Mouse (Mus musculus) CH12.LX (cell line): ENCODE measurements around the gene Dchs1.

Source experiments
- CHD2 ChIP-seq: IDR thresholded peaks from 2 replicates; pipeline ENCODE4 v1.6.1; 2011; ENCODE audit warnings: low read length, improper control_type of control experiment
- CTCF ChIP-seq, 2 experiments: IDR thresholded peaks in 1 of 2; conservative IDR thresholded peaks in 1 of 2; 2 replicates each; pipeline ENCODE4 v1.5.1; 2011 to 2012; ENCODE audit warnings: low read depth in 2 of 2, low read length in 2 of 2, improper control_type of control experiment in 1 of 2, inconsistent platforms in 1 of 2, mild to moderate bottlenecking in 1 of 2, moderate library complexity in 1 of 2
- ELF1 ChIP-seq: IDR thresholded peaks from 2 replicates; pipeline ENCODE4 v1.6.1; 2014; ENCODE audit warnings: low read depth, mild to moderate bottlenecking, inconsistent platforms, low read length, improper control_type of control experiment
- EP300 ChIP-seq: IDR thresholded peaks from 2 replicates; pipeline ENCODE4 v1.6.1; 2011; ENCODE audit warnings: low read length, improper control_type of control experiment
- HCFC1 ChIP-seq: IDR thresholded peaks from 2 replicates; pipeline ENCODE4 v1.6.1; 2012; ENCODE audit warnings: low read depth, mild to moderate bottlenecking, inconsistent platforms, low read length, improper control_type of control experiment
- JUND ChIP-seq: conservative IDR thresholded peaks from 2 replicates; pipeline ENCODE4 v1.6.1; 2011; ENCODE audit warnings: low read depth, low read length, improper control_type of control experiment
- MAX ChIP-seq: IDR thresholded peaks from 2 replicates; pipeline ENCODE4 v1.6.1; 2011; ENCODE audit warnings: low read length, improper control_type of control experiment
- MAZ ChIP-seq: IDR thresholded peaks from 2 replicates; pipeline ENCODE4 v1.6.1; 2012; ENCODE audit warnings: low read depth, mild to moderate bottlenecking, inconsistent platforms, low read length, improper control_type of control experiment, moderate library complexity
- MXI1 ChIP-seq: IDR thresholded peaks from 2 replicates; pipeline ENCODE4 v1.6.1; 2011; ENCODE audit warnings: mild to moderate bottlenecking, low read depth, low read length, improper control_type of control experiment
- POLR2A ChIP-seq: IDR thresholded peaks from 2 replicates; pipeline ENCODE4 v1.6.1; 2011; ENCODE audit warnings: low read depth, mild to moderate bottlenecking, improper control_type of control experiment, low read length
- POLR2AphosphoS2 ChIP-seq: IDR thresholded peaks from 2 replicates; pipeline ENCODE4 v1.6.1; 2011; ENCODE audit warnings: low read depth, low read length, improper control_type of control experiment
- UBTF ChIP-seq: IDR thresholded peaks from 2 replicates; pipeline ENCODE4 v1.6.1; 2012; ENCODE audit warnings: low read depth, mild to moderate bottlenecking, inconsistent platforms, low read length, improper control_type of control experiment, moderate library complexity
- USF1 ChIP-seq: IDR thresholded peaks from 2 replicates; pipeline ENCODE4 v1.6.1; 2014; ENCODE audit warnings: low read depth, mild to moderate bottlenecking, inconsistent platforms, low read length, improper control_type of control experiment
- ZNF384 ChIP-seq: IDR thresholded peaks from 2 replicates; pipeline ENCODE4 v1.6.1; 2012; ENCODE audit warnings: low read depth, low read length, improper control_type of control experiment, inconsistent platforms

GRCm38 (mm10) chr7:105777797-105778552 lies 9.5 kb downstream of the Dchs1 start:
- TF ChIP-seq MAZ (no peak), EP300 (peak; percentile 24; the same call in 1 of the 2 replicates), UBTF (no peak), CTCF (conservative IDR thresholded peaks at IDR 0.05 in 1 of 2, IDR thresholded peaks at IDR 0.05 in 1 of 2; ENCODE audit: low read depth in 2 of 2, low read length in 2 of 2) (no peak), POLR2A (no peak), ELF1 (no peak), MAX (no peak; the same call in 1 of the 2 replicates), CHD2 (no peak), MXI1 (peak; percentile 51; the same call in 1 of the 2 replicates), ZNF384 (no peak), HCFC1 (no peak), USF1 (no peak), POLR2AphosphoS2 (no peak), JUND (no peak)
